Mouse (Mus musculus): ENCODE measurements around the gene Cmah. TPM values are rescaled to one million over a fixed set of nuclear protein-coding genes. Genes with fewer than 3 reads are reported as not detected.

Cmah gene
- polyA plus RNA-seq, 1 experiment from 2014 or later = 0.13 TPM

- no peak for ATAC-seq
- no peaks in the 10 kb centered on the region for H3K36me3 ChIP-seq (ENCODE audit: poor library complexity, severe bottlenecking)
- H3K9me3 ChIP-seq (replicated peaks) = no peaks in the 10 kb centered on the region
- H3K9ac ChIP-seq = no peak overlapping the region
- WGBS = 85% methylated on average over 3 of the region's 3 CpGs
- H3K4me1 ChIP-seq = no peaks in the 10 kb centered on the region
- H3K27ac ChIP-seq = no peak overlapping the region
- H3K4me3 ChIP-seq = no peak overlapping the region
- H3K4me2 ChIP-seq = no peak overlapping the region
- no peaks in the 10 kb centered on the region for H3K27me3 ChIP-seq
These were observed 162.3 kb downstream of the Cmah start for GRCm38 (mm10) chr13:24489515-24489914.

- Histone ChIP-seq H3K4me2 (no peak overlapping the region), H3K4me3 (no peak overlapping the region), H3K9me3 (replicated peaks) (no peaks in the 10 kb centered on the region), H3K27ac (no peak overlapping the region), H3K9ac (no peak overlapping the region), H3K4me1 (no peaks in the 10 kb centered on the region), H3K27me3 (no peaks in the 10 kb centered on the region), H3K36me3 (ENCODE audit: poor library complexity, severe bottlenecking) (no peaks in the 10 kb centered on the region)
- 75% methylated on average over 3 of the region's 3 CpGs for WGBS
- ATAC-seq = no peak
These were observed 162.8 kb downstream of the Cmah start for GRCm38 (mm10) chr13:24490041-24490440.

- Histone ChIP-seq H3K36me3 (ENCODE audit: poor library complexity, severe bottlenecking) (no peaks in the 10 kb centered on the region), H3K4me2 (no peak overlapping the region), H3K9ac (no peak overlapping the region), H3K27ac (no peak overlapping the region), H3K27me3 (no peaks in the 10 kb centered on the region), H3K9me3 (replicated peaks) (no peaks in the 10 kb centered on the region), H3K4me1 (no peaks in the 10 kb centered on the region), H3K4me3 (no peak overlapping the region)
- 64% methylated on average over 3 of the region's 3 CpGs for WGBS
- ATAC-seq = no peak
These were observed 163.9 kb downstream of the Cmah start for GRCm38 (mm10) chr13:24491101-24491500.

GRCm38 (mm10) chr13:24493784-24494183, 166.6 kb downstream of the Cmah start:
- H3K9ac ChIP-seq = no peak overlapping the region
- peak; percentile 55; the same call in 1 of the 2 replicates for ATAC-seq
- no peak overlapping the region for H3K4me2 ChIP-seq
- no peaks in the 10 kb centered on the region for H3K9me3 ChIP-seq (replicated peaks)
- no peaks in the 10 kb centered on the region for H3K27me3 ChIP-seq
- WGBS = 93% methylated on average over 3 of the region's 3 CpGs
- H3K4me3 ChIP-seq = no peak overlapping the region
- H3K27ac ChIP-seq = no peak overlapping the region
- H3K36me3 ChIP-seq (ENCODE audit: poor library complexity, severe bottlenecking) = no peaks in the 10 kb centered on the region
- H3K4me1 ChIP-seq = no peaks in the 10 kb centered on the region

GRCm38 (mm10) chr13:24496353-24496752, 169.1 kb downstream of the Cmah start:
- Histone ChIP-seq H3K27me3 (no peaks in the 10 kb centered on the region), H3K9me3 (replicated peaks) (no peaks in the 10 kb centered on the region), H3K4me2 (no peak overlapping the region), H3K4me1 (peaks cover 4% of the 10 kb centered on the region; the same call in 1 of the 2 replicates), H3K4me3 (no peak overlapping the region), H3K36me3 (ENCODE audit: poor library complexity, severe bottlenecking) (no peaks in the 10 kb centered on the region), H3K9ac (no peak overlapping the region), H3K27ac (no peak overlapping the region)
- no peak for ATAC-seq
- 84% methylated on average over 5 of the region's 5 CpGs for WGBS

GRCm38 (mm10) chr13:24497001-24497400, 169.8 kb downstream of the Cmah start:
- Histone ChIP-seq H3K4me1 (peaks cover 5% of the 10 kb centered on the region; the same call in 1 of the 2 replicates), H3K4me2 (no peak overlapping the region), H3K9me3 (replicated peaks) (no peaks in the 10 kb centered on the region), H3K27me3 (no peaks in the 10 kb centered on the region), H3K27ac (no peak overlapping the region), H3K4me3 (no peak overlapping the region), H3K36me3 (ENCODE audit: poor library complexity, severe bottlenecking) (no peaks in the 10 kb centered on the region), H3K9ac (no peak overlapping the region)
- WGBS = 84% methylated on average over 12 of the region's 12 CpGs
- no peak for ATAC-seq

GRCm38 (mm10) chr13:24498342-24498741, 171.1 kb downstream of the Cmah start:
- ATAC-seq = no peak
- no peaks in the 10 kb centered on the region for H3K27me3 ChIP-seq
- no peak overlapping the region for H3K27ac ChIP-seq
- H3K4me1 ChIP-seq = peaks cover 5% of the 10 kb centered on the region; the same call in 1 of the 2 replicates
- H3K4me2 ChIP-seq = no peak overlapping the region
- H3K4me3 ChIP-seq = no peak overlapping the region
- whole genome bisulfite sequencing = 85% methylated on average over 6 of the region's 6 CpGs
- H3K9me3 ChIP-seq (replicated peaks) = no peaks in the 10 kb centered on the region
- H3K36me3 ChIP-seq (ENCODE audit: poor library complexity, severe bottlenecking) = no peaks in the 10 kb centered on the region
- no peak overlapping the region for H3K9ac ChIP-seq

- Histone ChIP-seq H3K36me3 (ENCODE audit: poor library complexity, severe bottlenecking) (no peaks in the 10 kb centered on the region), H3K9ac (no peak overlapping the region), H3K27me3 (no peaks in the 10 kb centered on the region), H3K27ac (no peak overlapping the region), H3K9me3 (replicated peaks) (no peaks in the 10 kb centered on the region), H3K4me2 (no peak overlapping the region), H3K4me1 (peaks cover 5% of the 10 kb centered on the region; the same call in 1 of the 2 replicates), H3K4me3 (no peak overlapping the region)
- no peak for ATAC-seq
- 39% methylated on average over 3 of the region's 3 CpGs for WGBS
These were observed 172.3 kb downstream of the Cmah start for GRCm38 (mm10) chr13:24499505-24499904.

GRCm38 (mm10) chr13:24501179-24501905, 174.1 kb downstream of the Cmah start:
- H3K4me3 ChIP-seq = no peak overlapping the region
- no peaks in the 10 kb centered on the region for H3K27me3 ChIP-seq
- no peaks in the 10 kb centered on the region for H3K36me3 ChIP-seq (ENCODE audit: poor library complexity, severe bottlenecking)
- 71% methylated on average over 25 of the region's 25 CpGs for WGBS
- peak; percentile 70 for ATAC-seq
- no peak overlapping the region for H3K4me2 ChIP-seq
- no peak overlapping the region for H3K27ac ChIP-seq
- H3K9me3 ChIP-seq (replicated peaks) = no peaks in the 10 kb centered on the region
- H3K4me1 ChIP-seq = peaks cover 5% of the 10 kb centered on the region; the same call in 1 of the 2 replicates
- H3K9ac ChIP-seq = no peak overlapping the region

GRCm38 (mm10) chr13:24501919-24502318, 174.7 kb downstream of the Cmah start:
- 91% methylated on average over 3 of the region's 3 CpGs for WGBS
- Histone ChIP-seq H3K4me2 (no peak overlapping the region), H3K9ac (no peak overlapping the region), H3K27ac (no peak overlapping the region), H3K9me3 (replicated peaks) (no peaks in the 10 kb centered on the region), H3K27me3 (no peaks in the 10 kb centered on the region), H3K36me3 (ENCODE audit: poor library complexity, severe bottlenecking) (no peaks in the 10 kb centered on the region), H3K4me1 (peaks cover 5% of the 10 kb centered on the region; the same call in 1 of the 2 replicates), H3K4me3 (no peak overlapping the region)
- ATAC-seq = no peak

GRCm38 (mm10) chr13:24505812-24506211, 178.6 kb downstream of the Cmah start:
- Histone ChIP-seq H3K4me3 (no peak overlapping the region), H3K9me3 (replicated peaks) (no peaks in the 10 kb centered on the region), H3K27me3 (no peaks in the 10 kb centered on the region), H3K9ac (no peak overlapping the region), H3K36me3 (ENCODE audit: poor library complexity, severe bottlenecking) (no peaks in the 10 kb centered on the region), H3K4me2 (no peak overlapping the region), H3K27ac (no peak overlapping the region), H3K4me1 (peaks cover 5% of the 10 kb centered on the region; the same call in 1 of the 2 replicates)
- WGBS = 86% methylated on average over 5 of the region's 5 CpGs
- no peak for ATAC-seq

GRCm38 (mm10) chr13:24507156-24507555, 180.0 kb downstream of the Cmah start:
- H3K27me3 ChIP-seq = no peaks in the 10 kb centered on the region
- H3K4me1 ChIP-seq = no peaks in the 10 kb centered on the region
- H3K4me3 ChIP-seq = no peak overlapping the region
- ATAC-seq = no peak
- no peaks in the 10 kb centered on the region for H3K36me3 ChIP-seq (ENCODE audit: poor library complexity, severe bottlenecking)
- WGBS = 83% methylated on average over 6 of the region's 6 CpGs
- H3K9ac ChIP-seq = no peak overlapping the region
- H3K4me2 ChIP-seq = no peak overlapping the region
- no peak overlapping the region for H3K27ac ChIP-seq
- H3K9me3 ChIP-seq (replicated peaks) = no peaks in the 10 kb centered on the region

GRCm38 (mm10) chr13:24508917-24509316, 181.7 kb downstream of the Cmah start:
- Histone ChIP-seq H3K4me3 (no peak overlapping the region), H3K27me3 (no peaks in the 10 kb centered on the region), H3K36me3 (ENCODE audit: poor library complexity, severe bottlenecking) (no peaks in the 10 kb centered on the region), H3K27ac (no peak overlapping the region), H3K9ac (no peak overlapping the region), H3K9me3 (replicated peaks) (no peaks in the 10 kb centered on the region), H3K4me2 (no peak overlapping the region), H3K4me1 (peaks cover 7% of the 10 kb centered on the region; the same call in 1 of the 2 replicates)
- ATAC-seq = no peak
- 68% methylated on average over 1 of the region's 1 CpGs for WGBS
